8 mouse cellular contexts compared by ENCODE assay signal in genomic region chr9:44389273-44389672, GRCm38 (mm10). TPM values are rescaled to one million over a fixed set of nuclear protein-coding genes. Genes with fewer than 3 reads are reported as not detected.
DNase-seq lines count a peak whose midpoint lies in the region; ATAC-seq and TF ChIP-seq lines count a peak whose summit lies in the region.

No protein-coding gene starts in this region.

- peak; percentile 78 for TF ChIP-seq CTCF in forebrain, postnatal 0 days (IDR thresholded peaks at IDR 0.05; ENCODE audit: low read depth)

- H3K9ac ChIP-seq in forebrain, postnatal 0 days: no peak overlapping the region
- H3K9ac ChIP-seq in midbrain, embryonic 13.5 days (replicated peaks): no peak overlapping the region
- H3K9ac ChIP-seq in neural tube, embryonic 15.5 days (replicated peaks): no peak overlapping the region

- peak; percentile 35 for DNase-seq in forebrain, postnatal 0 days
- DNase-seq in forebrain, embryonic 10.5 days (ENCODE audit: extremely low spot score, low spot score): no peak
- DNase-seq in midbrain, embryonic 10.5 days (ENCODE audit: low spot score): peak; percentile 35
- DNase-seq in brain, adult 2 months (ENCODE audit: low read depth, low spot score): peak; percentile 80
- DNase-seq in kidney, postnatal 10 days: peak; percentile 70

- no peaks in the 10 kb centered on the region for H3K27me3 ChIP-seq in forebrain, postnatal 0 days (ENCODE audit: insufficient read depth, low read length)
- H3K27me3 ChIP-seq in forebrain, embryonic 10.5 days (ENCODE audit: poor library complexity, severe bottlenecking): no peaks in the 10 kb centered on the region
- H3K27me3 ChIP-seq in midbrain, embryonic 10.5 days (ENCODE audit: low read depth, poor library complexity, severe bottlenecking): no peaks in the 10 kb centered on the region
- H3K27me3 ChIP-seq in midbrain, embryonic 13.5 days: no peaks in the 10 kb centered on the region
- no peaks in the 10 kb centered on the region for H3K27me3 ChIP-seq in neural tube, embryonic 15.5 days (replicated peaks)

- no peaks in the 10 kb centered on the region for H3K4me1 ChIP-seq in forebrain, postnatal 0 days (ENCODE audit: insufficient read depth)
- H3K4me1 ChIP-seq in forebrain, embryonic 10.5 days: no peaks in the 10 kb centered on the region
- no peaks in the 10 kb centered on the region for H3K4me1 ChIP-seq in midbrain, embryonic 10.5 days
- no peaks in the 10 kb centered on the region for H3K4me1 ChIP-seq in midbrain, embryonic 13.5 days (replicated peaks)
- no peaks in the 10 kb centered on the region for H3K4me1 ChIP-seq in neural tube, embryonic 15.5 days

- no peaks in the 10 kb centered on the region for H3K9me3 ChIP-seq in forebrain, postnatal 0 days (ENCODE audit: low read length)
- no peaks in the 10 kb centered on the region for H3K9me3 ChIP-seq in forebrain, embryonic 10.5 days
- no peaks in the 10 kb centered on the region for H3K9me3 ChIP-seq in midbrain, embryonic 10.5 days (replicated peaks)
- H3K9me3 ChIP-seq in midbrain, embryonic 13.5 days: no peaks in the 10 kb centered on the region
- no peaks in the 10 kb centered on the region for H3K9me3 ChIP-seq in neural tube, embryonic 15.5 days (replicated peaks)

- 54% methylated on average over 8 of the region's 8 CpGs for WGBS in forebrain, postnatal 0 days
- 66% methylated on average over 8 of the region's 8 CpGs for WGBS in forebrain, embryonic 10.5 days
- WGBS in midbrain, embryonic 10.5 days: 68% methylated on average over 8 of the region's 8 CpGs
- 61% methylated on average over 8 of the region's 8 CpGs for WGBS in midbrain, embryonic 13.5 days
- WGBS in neural tube, embryonic 15.5 days: 66% methylated on average over 8 of the region's 8 CpGs

- peaks cover 68% of the 10 kb centered on the region for H3K36me3 ChIP-seq in forebrain, postnatal 0 days (ENCODE audit: insufficient read depth)
- H3K36me3 ChIP-seq in forebrain, embryonic 10.5 days (replicated peaks): peaks cover 90% of the 10 kb centered on the region
- H3K36me3 ChIP-seq in midbrain, embryonic 10.5 days: peaks cover 88% of the 10 kb centered on the region
- peaks cover 81% of the 10 kb centered on the region for H3K36me3 ChIP-seq in midbrain, embryonic 13.5 days
- H3K36me3 ChIP-seq in neural tube, embryonic 15.5 days: peaks cover 73% of the 10 kb centered on the region

- no peak overlapping the region for H3K4me3 ChIP-seq in forebrain, postnatal 0 days (ENCODE audit: low read depth, low read length)
- no peak overlapping the region for H3K4me3 ChIP-seq in forebrain, embryonic 10.5 days
- H3K4me3 ChIP-seq in midbrain, embryonic 10.5 days: no peak overlapping the region
- no peak overlapping the region for H3K4me3 ChIP-seq in midbrain, embryonic 13.5 days (replicated peaks)
- H3K4me3 ChIP-seq in neural tube, embryonic 15.5 days (replicated peaks): no peak overlapping the region

- H3K4me2 ChIP-seq in forebrain, postnatal 0 days (ENCODE audit: low read depth): no peak overlapping the region
- H3K4me2 ChIP-seq in midbrain, embryonic 13.5 days (replicated peaks): no peak overlapping the region
- no peak overlapping the region for H3K4me2 ChIP-seq in neural tube, embryonic 15.5 days

- no peak for ATAC-seq in forebrain, postnatal 0 days
- ATAC-seq in midbrain, embryonic 13.5 days: no peak
- ATAC-seq in monocyte, adult 5-6 weeks (replicated peaks; ENCODE audit: insufficient number of reproducible peaks, low FRiP score, low TSS enrichment, poor library complexity, severe bottlenecking): peak; percentile 65; the same call in 1 of the 2 replicates
- no peak for ATAC-seq in neural tube, embryonic 15.5 days (ENCODE audit: low FRiP score)

- H3K27ac ChIP-seq in forebrain, postnatal 0 days (ENCODE audit: low read depth, low read length): no peak overlapping the region
- H3K27ac ChIP-seq in forebrain, embryonic 10.5 days: no peak overlapping the region
- no peak overlapping the region for H3K27ac ChIP-seq in midbrain, embryonic 10.5 days (replicated peaks)
- no peak overlapping the region for H3K27ac ChIP-seq in midbrain, embryonic 13.5 days
- no peak overlapping the region for H3K27ac ChIP-seq in neural tube, embryonic 15.5 days (replicated peaks)

RNA-seq across cellular contexts. Expression of gene Slc37a4, which starts 7.4 kb away (rescaled TPM):
- total RNA-seq in forebrain, postnatal 0 days (2014; rRNA removed): 51.6 and 69.5 TPM in 2 replicates
- polyA plus RNA-seq in forebrain, postnatal 0 days (2015; fragmentation: Nextera tagmentation; extraction: Ambion mirVana): 32.3 and 39.4 TPM in 2 replicates
- polyA plus RNA-seq in forebrain, embryonic 10.5 days (2016; fragmentation: Nextera tagmentation; extraction: Ambion mirVana): 18.8 and 19.4 TPM in 2 replicates
- polyA plus RNA-seq in midbrain, embryonic 10.5 days (2016; fragmentation: Nextera tagmentation; extraction: Ambion mirVana): 17.2 and 20.5 TPM in 2 replicates
- polyA plus RNA-seq in midbrain, embryonic 13.5 days (2015; fragmentation: Nextera tagmentation; extraction: Ambion mirVana): 34.7 and 35.9 TPM in 2 replicates
- total RNA-seq in monocyte, adult 5-6 weeks (2017): 15.9 to 33.9 TPM (median 22.1 TPM) in 3 replicates
- 61.3 and 69.8 TPM in 2 replicates for polyA plus RNA-seq in neural tube, embryonic 15.5 days (2015; fragmentation: Nextera tagmentation; extraction: Ambion mirVana)

RNA-seq across cellular contexts. Expression of gene Hyou1, which starts 10.0 kb away (rescaled TPM):
- total RNA-seq in forebrain, postnatal 0 days (2014; rRNA removed): 51.8 and 59.0 TPM in 2 replicates
- 14.0 and 17.4 TPM in 2 replicates for polyA plus RNA-seq in forebrain, postnatal 0 days (2015; fragmentation: Nextera tagmentation; extraction: Ambion mirVana)
- polyA plus RNA-seq in forebrain, embryonic 10.5 days (2016; fragmentation: Nextera tagmentation; extraction: Ambion mirVana): 38.7 and 43.7 TPM in 2 replicates
- polyA plus RNA-seq in midbrain, embryonic 10.5 days (2016; fragmentation: Nextera tagmentation; extraction: Ambion mirVana): 40.2 and 42.1 TPM in 2 replicates
- 28.1 and 28.4 TPM in 2 replicates for polyA plus RNA-seq in midbrain, embryonic 13.5 days (2015; fragmentation: Nextera tagmentation; extraction: Ambion mirVana)
- 47.1 to 80.0 TPM (median 54.2 TPM) in 3 replicates for total RNA-seq in monocyte, adult 5-6 weeks (2017)
- 26.5 and 30.8 TPM in 2 replicates for polyA plus RNA-seq in neural tube, embryonic 15.5 days (2015; fragmentation: Nextera tagmentation; extraction: Ambion mirVana)

RNA-seq across cellular contexts. Expression of gene Rps25, which starts 17.7 kb away (rescaled TPM):
- total RNA-seq in forebrain, postnatal 0 days (2014; rRNA removed): 704 and 1,244 TPM in 2 replicates
- polyA plus RNA-seq in forebrain, postnatal 0 days (2015; fragmentation: Nextera tagmentation; extraction: Ambion mirVana): 1,723 and 2,412 TPM in 2 replicates
- polyA plus RNA-seq in forebrain, embryonic 10.5 days (2016; fragmentation: Nextera tagmentation; extraction: Ambion mirVana): 2,069 and 2,211 TPM in 2 replicates
- polyA plus RNA-seq in midbrain, embryonic 10.5 days (2016; fragmentation: Nextera tagmentation; extraction: Ambion mirVana): 1,926 and 2,208 TPM in 2 replicates
- 1,334 and 1,353 TPM in 2 replicates for polyA plus RNA-seq in midbrain, embryonic 13.5 days (2015; fragmentation: Nextera tagmentation; extraction: Ambion mirVana)
- total RNA-seq in monocyte, adult 5-6 weeks (2017): 995 to 1,562 TPM (median 1,501 TPM) in 3 replicates
- polyA plus RNA-seq in neural tube, embryonic 15.5 days (2015; fragmentation: Nextera tagmentation; extraction: Ambion mirVana): 1,003 and 1,094 TPM in 2 replicates

RNA-seq across cellular contexts. Expression of gene Trappc4, which starts 18.1 kb away (rescaled TPM):
- 195 and 237 TPM in 2 replicates for total RNA-seq in forebrain, postnatal 0 days (2014; rRNA removed)
- 369 and 397 TPM in 2 replicates for polyA plus RNA-seq in forebrain, postnatal 0 days (2015; fragmentation: Nextera tagmentation; extraction: Ambion mirVana)
- 181 and 189 TPM in 2 replicates for polyA plus RNA-seq in forebrain, embryonic 10.5 days (2016; fragmentation: Nextera tagmentation; extraction: Ambion mirVana)
- 216 and 244 TPM in 2 replicates for polyA plus RNA-seq in midbrain, embryonic 10.5 days (2016; fragmentation: Nextera tagmentation; extraction: Ambion mirVana)
- polyA plus RNA-seq in midbrain, embryonic 13.5 days (2015; fragmentation: Nextera tagmentation; extraction: Ambion mirVana): 357 and 364 TPM in 2 replicates
- 25.9 to 40.8 TPM (median 32.3 TPM) in 3 replicates for total RNA-seq in monocyte, adult 5-6 weeks (2017)
- 261 and 302 TPM in 2 replicates for polyA plus RNA-seq in neural tube, embryonic 15.5 days (2015; fragmentation: Nextera tagmentation; extraction: Ambion mirVana)

RNA-seq across cellular contexts. Expression of gene Vps11, which starts 27.8 kb away (rescaled TPM):
- total RNA-seq in forebrain, postnatal 0 days (2014; rRNA removed): 37.6 and 39.1 TPM in 2 replicates
- 36.2 and 39.9 TPM in 2 replicates for polyA plus RNA-seq in forebrain, postnatal 0 days (2015; fragmentation: Nextera tagmentation; extraction: Ambion mirVana)
- 29.0 and 32.3 TPM in 2 replicates for polyA plus RNA-seq in forebrain, embryonic 10.5 days (2016; fragmentation: Nextera tagmentation; extraction: Ambion mirVana)
- 33.6 and 35.9 TPM in 2 replicates for polyA plus RNA-seq in midbrain, embryonic 10.5 days (2016; fragmentation: Nextera tagmentation; extraction: Ambion mirVana)
- polyA plus RNA-seq in midbrain, embryonic 13.5 days (2015; fragmentation: Nextera tagmentation; extraction: Ambion mirVana): 41.2 and 41.6 TPM in 2 replicates
- 27.4 to 38.1 TPM (median 32.2 TPM) in 3 replicates for total RNA-seq in monocyte, adult 5-6 weeks (2017)
- 37.4 and 40.8 TPM in 2 replicates for polyA plus RNA-seq in neural tube, embryonic 15.5 days (2015; fragmentation: Nextera tagmentation; extraction: Ambion mirVana)
